Mouse (Mus musculus) bone marrow, adult 2 months (tissue): ENCODE measurements around the gene Pvr. TPM values are rescaled to one million over a fixed set of nuclear protein-coding genes. Genes with fewer than 3 reads are reported as not detected.

Source experiments
- H3K27ac ChIP-seq: fragments of 200-500 bp; 2 replicates; pipeline ENCODE4 v1.5.1; 2012; ENCODE audit warnings: low read depth, mild to moderate bottlenecking, control low read depth, inconsistent platforms, low read length; ENCODE audit not compliant: control insufficient read depth, poor library complexity, insufficient read depth
- H3K4me1 ChIP-seq: fragments of 200-500 bp; 2 replicates; pipeline ENCODE4 v1.6.1; 2011; ENCODE audit warnings: low read length; ENCODE audit not compliant: control insufficient read depth, insufficient read depth
- H3K4me3 ChIP-seq: fragments of 200-500 bp; replicated peaks from 2 replicates; pipeline ENCODE3; 2011; ENCODE audit warnings: mild to moderate bottlenecking, low read depth, low read length, control low read depth; ENCODE audit not compliant: control insufficient read depth
- CTCF ChIP-seq: fragments of 200-500 bp; IDR thresholded peaks from 2 replicates; pipeline ENCODE4 v1.5.1; 2011; ENCODE audit warnings: low read length, control low read depth; ENCODE audit not compliant: control insufficient read depth, insufficient read depth
- POLR2A ChIP-seq: fragments of 200-500 bp; IDR thresholded peaks from 2 replicates; pipeline ENCODE4 v1.6.1; 2011; ENCODE audit warnings: low read depth, mild to moderate bottlenecking, control low read depth, low read length, borderline replicate concordance; ENCODE audit not compliant: control insufficient read depth
- WGBS: fragments of 180-500 bp; shearing (Covaris S2); methylation state at CpG from one replicate; pipeline ENCODE4 v1.1.7; 2018; 5-methylcytosine and 5-hydroxymethylcytosine counted together
- polyA plus RNA-seq: library from polyadenylated mRNA; stranded (reverse); fragments of >200 nt; gene quantifications from 2 replicates; pipeline ENCODE4 v1.2.4, GENCODE M21; 2011; ENCODE audit warnings: low replicate concordance; ENCODE audit not compliant: missing spikeins, insufficient read depth, insufficient read length

Pvr gene
- polyA plus RNA-seq, 1 experiment, result 4.7 TPM

DNA sequence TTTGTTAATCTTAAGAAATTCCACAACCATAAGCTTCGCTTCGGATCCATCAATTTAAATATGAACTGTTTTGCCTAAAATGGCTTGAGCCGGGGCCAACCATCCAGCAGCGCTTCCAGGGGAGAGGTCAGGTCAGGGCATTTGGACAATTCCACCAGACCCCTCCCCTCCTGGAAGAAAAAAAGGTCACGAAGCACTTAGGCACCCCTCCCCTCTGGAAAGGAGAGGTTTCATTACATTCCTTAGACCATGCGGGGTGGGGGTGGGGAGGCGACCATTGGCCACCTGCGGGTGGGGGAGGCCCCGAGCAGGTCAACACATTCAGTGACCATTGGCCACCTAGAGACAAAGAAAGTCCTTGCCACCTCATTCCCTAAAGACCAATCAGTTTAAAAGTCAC, 32.1 kb upstream of the Pvr start:
- H3K4me3 ChIP-seq, result no peak overlapping the region
- H3K4me1 ChIP-seq, result no peaks in the 10 kb centered on the region; the same call in 1 of the 2 replicates
- H3K27ac ChIP-seq, result no peak overlapping the region
- no peak for TF ChIP-seq CTCF
- TF ChIP-seq POLR2A, result no peak
- WGBS, result 88% methylated on average over 9 of the region's 9 CpGs

DNA sequence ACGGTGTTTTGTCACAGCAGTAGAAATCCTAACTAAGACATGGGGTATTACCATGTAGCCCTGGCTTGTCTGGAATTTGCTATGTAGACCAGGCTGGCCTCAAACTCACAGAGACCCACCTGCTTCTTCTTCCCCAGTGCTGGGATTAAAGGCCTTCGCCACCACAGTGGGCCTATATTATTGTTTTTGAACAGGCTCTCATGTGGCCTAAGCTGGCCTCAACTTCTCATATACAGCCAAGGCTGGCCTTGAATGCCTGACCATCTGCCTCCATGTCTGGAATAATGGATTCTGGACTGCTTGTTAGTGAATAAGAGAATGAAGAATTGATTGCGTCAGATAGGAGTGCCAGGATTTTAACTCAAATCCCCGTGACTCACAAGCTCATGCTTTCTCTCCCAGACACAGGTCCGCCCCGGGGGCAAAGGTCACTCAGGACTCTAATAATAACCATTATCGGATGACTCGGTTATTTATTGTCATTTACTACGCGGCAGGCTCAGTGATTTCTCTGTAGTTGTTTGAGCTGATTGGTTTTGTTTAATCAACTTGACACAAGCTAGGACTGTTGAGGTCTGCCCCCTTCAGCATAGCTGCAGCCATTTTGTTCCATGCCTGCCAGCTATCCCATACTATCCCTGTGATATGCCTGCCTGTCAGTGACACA, 31.5 kb upstream of the Pvr start:
- Histone ChIP-seq H3K27ac (no peak overlapping the region), H3K4me3 (no peak overlapping the region), H3K4me1 (no peaks in the 10 kb centered on the region)
- 86% methylated on average over 10 of the region's 10 CpGs for WGBS
- no peak for TF ChIP-seq CTCF
- no peak for TF ChIP-seq POLR2A

DNA sequence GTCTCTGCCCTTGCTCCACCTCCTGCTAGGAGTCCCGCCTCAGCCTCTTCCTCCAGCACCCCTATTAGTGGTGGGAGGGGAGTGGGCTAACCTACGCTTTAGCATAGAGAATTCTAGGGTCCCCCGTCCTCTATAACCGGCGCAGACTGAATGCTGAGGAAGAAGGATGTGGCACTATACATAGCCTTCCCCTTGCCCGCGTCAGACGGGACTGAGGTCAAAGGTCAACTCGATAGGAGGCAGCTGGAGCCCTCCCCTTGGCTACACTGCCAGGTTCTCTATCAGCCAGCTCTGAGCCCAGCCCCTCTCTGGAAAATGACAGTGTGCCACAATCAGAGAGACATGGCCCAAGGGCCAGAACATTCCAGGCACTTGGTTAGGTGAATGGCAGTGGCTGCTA, 29.6 kb upstream of the Pvr start, which contains the start of gene Igsf23:
Igsf23 (minus strand) TSS at position 168 of the 400 bp plus-strand sequence.
- 87% methylated on average over 9 of the region's 9 CpGs for WGBS
- TF ChIP-seq POLR2A (no peak), CTCF (no peak)
- Histone ChIP-seq H3K27ac (no peak within 1 kb of the TSS), H3K4me3 (no peak within 1 kb of the TSS), H3K4me1 (no peaks in the 10 kb centered on the region; the same call in 1 of the 2 replicates)

DNA sequence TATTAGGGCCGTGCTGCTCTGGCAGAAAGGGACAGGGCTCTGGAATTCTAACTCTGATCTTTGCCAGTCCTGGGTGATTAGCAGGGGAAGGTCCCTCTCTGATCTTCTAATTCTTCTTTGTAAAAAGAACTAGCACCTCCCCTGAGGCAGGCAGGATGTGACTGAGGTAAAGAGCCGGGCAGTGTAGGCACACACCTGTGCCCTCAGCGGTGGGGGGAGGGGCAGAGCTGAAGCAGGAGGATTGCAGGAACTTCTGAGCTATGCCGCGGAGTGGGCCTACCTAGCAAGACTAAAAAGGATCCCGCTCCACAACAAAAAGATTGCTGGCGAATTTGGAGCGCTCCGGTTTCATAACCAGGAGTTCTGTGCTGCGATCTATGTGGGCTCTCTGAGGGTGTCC, 29.0 kb upstream of the Pvr start:
- 78% methylated on average over 10 of the region's 10 CpGs for whole genome bisulfite sequencing
- H3K27ac ChIP-seq, result no peak overlapping the region
- H3K4me3 ChIP-seq, result no peak overlapping the region
- TF ChIP-seq CTCF, result no peak
- TF ChIP-seq POLR2A, result no peak
- no peaks in the 10 kb centered on the region; the same call in 1 of the 2 replicates for H3K4me1 ChIP-seq

DNA sequence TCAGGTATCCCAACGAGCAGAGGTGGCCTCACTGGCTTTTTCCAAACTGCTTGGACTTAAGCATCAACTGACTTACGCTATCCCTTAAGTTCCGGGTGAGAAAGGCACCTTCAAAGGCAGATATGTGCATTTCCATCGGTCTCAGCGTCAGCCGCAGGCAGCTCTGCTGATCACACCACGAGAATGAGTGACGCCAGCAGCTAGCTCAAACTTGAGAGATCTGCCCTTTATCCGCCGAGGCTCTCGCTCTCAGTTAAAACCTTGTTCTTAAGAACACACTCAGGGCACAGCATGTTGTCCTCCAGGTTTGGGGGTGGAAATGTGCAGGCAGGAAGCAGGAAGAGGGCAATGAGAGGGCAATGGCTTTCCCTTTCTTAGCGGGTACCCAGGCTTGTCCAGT, 28.0 kb upstream of the Pvr start:
- Histone ChIP-seq H3K4me1 (no peaks in the 10 kb centered on the region; the same call in 1 of the 2 replicates), H3K4me3 (no peak overlapping the region), H3K27ac (no peak overlapping the region)
- no peak for TF ChIP-seq POLR2A
- no peak for TF ChIP-seq CTCF
- WGBS, result 88% methylated on average over 12 of the region's 12 CpGs

DNA sequence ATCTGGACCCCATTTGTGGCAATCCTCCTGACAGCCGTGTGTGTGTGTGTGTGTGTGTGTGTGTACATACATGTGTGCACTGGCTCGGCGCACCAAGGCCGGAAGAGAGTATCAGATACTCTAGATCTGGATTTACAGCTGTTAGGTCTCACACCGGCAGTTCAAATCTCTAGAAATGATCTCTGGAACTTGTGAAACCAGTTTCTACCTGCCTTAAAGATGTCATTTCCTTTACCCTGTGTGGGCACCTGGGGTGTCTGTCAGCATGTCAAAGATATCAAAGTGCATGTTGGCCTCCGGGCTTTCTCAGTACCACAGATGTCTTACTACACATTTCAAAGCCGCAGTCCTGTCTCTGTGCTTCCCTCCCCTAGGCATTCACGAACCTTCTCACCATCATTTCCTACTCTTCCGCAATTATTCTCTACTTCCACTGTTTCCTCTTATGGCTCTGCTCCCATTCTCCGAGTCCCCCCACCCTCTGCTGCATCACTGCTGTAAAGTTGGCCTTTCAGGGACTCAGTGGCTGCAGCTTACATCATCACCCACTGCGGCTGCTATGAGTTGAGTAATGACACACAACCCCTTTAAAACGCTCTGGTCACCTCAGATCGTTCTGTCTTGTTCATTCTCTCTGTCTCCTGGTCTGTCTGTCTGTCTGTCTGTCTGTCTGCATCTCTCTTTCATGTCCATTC, 25.0 kb upstream of the Pvr start:
- WGBS, result 51% methylated on average over 13 of the region's 13 CpGs
- Histone ChIP-seq H3K27ac (no peak overlapping the region), H3K4me1 (no peaks in the 10 kb centered on the region; the same call in 1 of the 2 replicates)

DNA sequence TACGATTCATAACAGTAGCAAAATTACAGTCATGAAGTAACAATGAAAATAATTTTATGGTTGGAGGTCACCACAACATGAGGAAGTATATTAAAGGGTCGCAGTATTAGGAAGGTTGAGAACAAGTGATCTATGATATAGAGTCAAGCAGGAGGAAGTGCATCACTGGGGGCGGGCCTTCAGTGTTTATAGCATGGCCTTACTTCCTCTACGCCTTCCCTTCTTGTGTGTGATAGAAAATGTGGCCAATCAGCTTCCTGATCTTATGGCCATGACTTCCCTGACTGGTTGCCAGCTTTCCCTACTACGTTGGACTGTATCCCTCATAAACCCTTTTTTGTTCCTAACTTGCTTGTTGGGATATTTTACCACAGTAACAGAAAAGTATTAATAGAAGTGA, 24.2 kb upstream of the Pvr start:
- 70% methylated on average over 5 of the region's 5 CpGs for WGBS
- Histone ChIP-seq H3K4me1 (no peaks in the 10 kb centered on the region; the same call in 1 of the 2 replicates), H3K4me3 (no peak overlapping the region), H3K27ac (no peak overlapping the region)
- TF ChIP-seq CTCF (no peak), POLR2A (no peak)

More for the DNA sequence above, 25.0 kb upstream of the Pvr start:
- TF ChIP-seq CTCF, result no peak
- no peak for TF ChIP-seq POLR2A
- H3K4me3 ChIP-seq, result no peak overlapping the region

DNA sequence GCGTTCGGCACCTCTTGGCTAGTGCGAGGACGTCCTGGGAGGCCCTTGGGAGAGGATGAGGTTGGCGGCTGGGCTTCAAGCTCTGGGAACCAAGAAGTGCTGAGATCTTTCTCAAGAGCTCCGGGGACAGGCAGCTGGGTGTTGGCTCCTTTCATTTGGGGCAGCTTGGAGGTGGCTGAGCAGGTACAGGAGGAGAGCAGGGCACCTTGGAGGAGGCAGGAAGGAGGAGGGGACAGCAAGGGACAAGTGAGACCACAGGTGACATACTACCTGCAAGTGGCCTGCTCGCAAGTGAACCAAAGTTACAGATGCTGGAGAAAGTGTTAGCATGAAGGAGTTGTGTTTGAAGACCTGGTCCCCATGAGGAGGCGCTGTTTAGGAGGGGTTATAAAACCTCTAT, 23.7 kb upstream of the Pvr start:
- 86% methylated on average over 8 of the region's 8 CpGs for WGBS
- TF ChIP-seq POLR2A (no peak), CTCF (no peak)
- peaks cover 1% of the 10 kb centered on the region; the same call in 1 of the 2 replicates for H3K4me1 ChIP-seq
- no peak overlapping the region for H3K4me3 ChIP-seq
- no peak overlapping the region for H3K27ac ChIP-seq

DNA sequence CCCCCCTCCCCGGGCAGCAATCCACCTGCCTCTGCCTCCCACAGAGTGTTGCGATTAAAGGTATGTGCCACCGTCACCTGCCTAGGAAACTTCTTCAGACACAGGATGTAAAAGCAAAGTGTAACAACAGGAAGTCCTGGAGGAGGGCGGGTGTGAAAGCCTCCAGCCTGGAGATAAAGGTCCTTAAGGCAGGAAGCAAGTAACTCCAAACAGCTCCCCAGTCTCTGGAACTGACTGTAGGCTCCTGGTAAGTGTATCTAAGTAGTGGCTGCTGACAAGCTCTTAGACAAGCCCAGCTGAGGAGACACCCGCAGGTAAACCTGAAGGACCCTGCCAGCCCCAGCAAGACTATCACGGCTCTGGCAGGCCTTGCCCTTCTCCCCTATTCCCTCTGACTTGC, 19.3 kb upstream of the Pvr start:
- TF ChIP-seq POLR2A, result no peak
- TF ChIP-seq CTCF, result no peak
- no peak overlapping the region for H3K27ac ChIP-seq
- WGBS, result 13% methylated on average over 6 of the region's 6 CpGs
- H3K4me1 ChIP-seq, result peaks cover 2% of the 10 kb centered on the region; the same call in 1 of the 2 replicates
- H3K4me3 ChIP-seq, result no peak overlapping the region
